Mouse (Mus musculus): ENCODE data around the gene Tdrd3. TPM values are rescaled to one million over a fixed set of nuclear protein-coding genes. Genes with fewer than 3 reads are reported as not detected.

Gene Tdrd3
- polyA plus RNA-seq, 1 experiment from 2014 or later: 53.8 TPM

DNA sequence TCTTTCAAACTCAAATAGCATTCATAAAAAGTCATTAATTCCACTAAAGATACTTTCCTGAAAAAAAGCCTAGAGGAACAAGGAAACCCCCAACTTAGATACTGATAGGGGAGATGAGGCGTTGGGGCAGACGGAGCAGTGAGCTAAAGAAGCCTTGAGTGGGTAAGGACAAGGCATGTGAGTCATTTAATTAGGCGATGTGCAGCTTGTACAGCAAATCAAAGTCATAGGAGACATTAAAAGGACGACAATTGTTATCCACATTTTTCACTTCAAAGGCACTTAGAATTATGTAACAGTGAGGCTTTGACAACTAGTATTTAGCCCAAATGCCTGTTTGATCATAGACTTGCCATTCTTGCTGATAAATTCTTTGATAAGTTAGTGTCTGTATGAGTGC lies 100.9 kb downstream of the Tdrd3 start:
- Histone ChIP-seq H3K9ac (replicated peaks; ENCODE audit: low read length) (no peak overlapping the region), H3K4me1 (ENCODE audit: control insufficient read depth, insufficient read depth, low read length) (no peaks in the 10 kb centered on the region), H3K4me2 (ENCODE audit: low read length) (no peak overlapping the region), H3K36me3 (ENCODE audit: control insufficient read depth, insufficient read depth, low read length) (0 out of 2 replicates have a peak, but pooled peaks cover 3% of the 10 kb centered on the region), H3K27me3 (ENCODE audit: control insufficient read depth, insufficient read depth, low read length) (no peaks in the 10 kb centered on the region), H3K27ac (replicated peaks; ENCODE audit: low read depth, low read length) (no peak overlapping the region), H3K4me3 (replicated peaks; ENCODE audit: low read depth, low read length) (no peak overlapping the region), H3K9me3 (ENCODE audit: control insufficient read depth, low read length) (no peaks in the 10 kb centered on the region)
- no peak for DNase-seq
- no peak for ATAC-seq (ENCODE audit: low FRiP score, low TSS enrichment)
- 86% methylated on average over 4 of the region's 4 CpGs for WGBS

DNA sequence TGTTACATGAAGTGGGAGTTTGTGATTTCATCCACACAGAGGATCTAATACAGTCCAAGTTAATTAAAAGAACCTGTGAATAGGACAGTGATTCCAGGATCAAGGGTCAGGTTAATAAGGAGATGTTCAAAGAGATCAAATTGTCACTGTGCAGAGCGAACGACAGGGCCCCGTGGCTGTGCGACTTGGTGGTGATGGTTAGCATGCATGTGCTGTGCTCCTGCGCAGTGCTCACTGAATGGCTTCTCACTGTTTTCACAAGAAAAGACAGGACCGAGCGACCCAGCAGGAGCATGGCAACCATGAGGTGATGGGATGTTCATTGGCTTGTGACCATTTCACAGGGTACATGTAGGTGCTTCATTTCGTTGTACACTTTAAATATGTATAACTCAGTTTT lies 115.4 kb downstream of the Tdrd3 start:
- H3K4me1 ChIP-seq (ENCODE audit: control insufficient read depth, insufficient read depth, low read length): no peaks in the 10 kb centered on the region
- no peak for ATAC-seq (ENCODE audit: low FRiP score, low TSS enrichment)

DNA sequence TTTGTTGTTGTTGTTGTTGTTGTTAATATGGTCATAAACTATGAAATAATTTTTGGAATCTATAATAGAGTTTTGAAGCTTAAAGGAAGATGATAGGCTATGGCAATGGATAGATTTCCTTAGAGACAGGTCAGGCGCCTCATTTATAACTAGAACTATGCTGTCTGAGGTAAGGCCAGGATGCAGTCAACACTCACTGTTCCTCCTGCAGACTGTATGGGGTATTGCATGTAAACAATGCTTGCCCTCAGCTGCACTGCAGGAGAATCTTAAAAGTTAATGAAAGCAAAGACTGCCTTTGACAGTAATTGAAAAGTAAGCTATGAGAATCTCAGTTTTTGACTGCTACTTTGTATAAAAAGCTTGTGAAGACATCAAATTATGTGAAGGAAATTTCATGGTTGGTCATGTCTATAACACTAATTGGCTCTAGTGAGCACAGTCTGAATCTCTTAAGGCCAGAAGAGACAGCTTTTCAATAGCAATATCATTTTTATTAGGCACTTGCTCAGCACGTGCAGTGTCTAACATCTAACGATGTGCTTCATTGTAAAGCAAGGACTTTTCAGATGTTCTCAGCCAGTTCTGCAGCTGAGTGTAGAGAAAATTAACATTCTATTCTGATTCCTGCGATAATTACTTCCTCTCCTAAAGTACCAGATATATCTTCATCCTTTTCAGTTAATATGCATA lies 120.8 kb downstream of the Tdrd3 start:
- Histone ChIP-seq H3K4me2 (ENCODE audit: low read length) (no peak overlapping the region), H3K4me1 (ENCODE audit: control insufficient read depth, insufficient read depth, low read length) (no peaks in the 10 kb centered on the region), H3K27me3 (ENCODE audit: control insufficient read depth, insufficient read depth, low read length) (no peaks in the 10 kb centered on the region), H3K27ac (replicated peaks; ENCODE audit: low read depth, low read length) (no peak overlapping the region), H3K9ac (replicated peaks; ENCODE audit: low read length) (no peak overlapping the region), H3K36me3 (ENCODE audit: control insufficient read depth, insufficient read depth, low read length) (0 out of 2 replicates have a peak, but pooled peaks cover 6% of the 10 kb centered on the region), H3K9me3 (ENCODE audit: control insufficient read depth, low read length) (no peaks in the 10 kb centered on the region), H3K4me3 (replicated peaks; ENCODE audit: low read depth, low read length) (no peak overlapping the region)
- 69% methylated on average over 4 of the region's 4 CpGs for WGBS
- DNase-seq (peak; percentile 5), ATAC-seq (ENCODE audit: low FRiP score, low TSS enrichment) (peak; percentile 53; the same call in 1 of the 2 replicates)

More for the DNA sequence above, 115.4 kb downstream of the Tdrd3 start:
- Histone ChIP-seq H3K36me3 (ENCODE audit: control insufficient read depth, insufficient read depth, low read length) (no peaks in the 10 kb centered on the region), H3K27me3 (ENCODE audit: control insufficient read depth, insufficient read depth, low read length) (no peaks in the 10 kb centered on the region), H3K9me3 (ENCODE audit: control insufficient read depth, low read length) (no peaks in the 10 kb centered on the region), H3K27ac (replicated peaks; ENCODE audit: low read depth, low read length) (no peak overlapping the region), H3K4me3 (replicated peaks; ENCODE audit: low read depth, low read length) (no peak overlapping the region), H3K4me2 (ENCODE audit: low read length) (no peak overlapping the region), H3K9ac (replicated peaks; ENCODE audit: low read length) (no peak overlapping the region)
- DNase-seq: no peak
- 89% methylated on average over 8 of the region's 8 CpGs for WGBS

DNA sequence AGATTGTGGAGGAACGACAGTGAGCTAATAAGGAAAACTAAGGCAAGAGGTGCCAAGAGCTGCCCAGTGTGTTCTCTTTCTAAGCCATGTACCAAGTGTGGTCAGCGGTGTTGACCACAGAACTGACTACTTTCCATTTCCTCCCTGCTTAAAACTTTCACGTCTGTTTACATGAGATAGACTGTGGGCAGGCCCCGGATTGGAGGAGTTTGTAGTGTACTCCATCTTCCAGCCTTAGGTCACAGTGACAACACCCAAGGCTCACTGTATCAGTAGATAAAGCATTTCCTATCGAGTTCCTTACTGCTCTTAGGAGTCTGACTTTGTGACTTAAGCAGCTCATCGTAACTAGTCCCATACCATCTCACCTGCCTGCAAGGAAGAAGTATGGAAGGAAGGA lies 133.5 kb downstream of the Tdrd3 start:
- DNase-seq (no peak), ATAC-seq (ENCODE audit: low FRiP score, low TSS enrichment) (no peak)
- Histone ChIP-seq H3K9me3 (ENCODE audit: control insufficient read depth, low read length) (no peaks in the 10 kb centered on the region), H3K27me3 (ENCODE audit: control insufficient read depth, insufficient read depth, low read length) (no peaks in the 10 kb centered on the region), H3K4me1 (ENCODE audit: control insufficient read depth, insufficient read depth, low read length) (no peaks in the 10 kb centered on the region), H3K27ac (replicated peaks; ENCODE audit: low read depth, low read length) (no peak overlapping the region), H3K4me2 (ENCODE audit: low read length) (no peak overlapping the region), H3K36me3 (ENCODE audit: control insufficient read depth, insufficient read depth, low read length) (peaks cover 9% of the 10 kb centered on the region; the same call in 1 of the 2 replicates), H3K9ac (replicated peaks; ENCODE audit: low read length) (no peak overlapping the region), H3K4me3 (replicated peaks; ENCODE audit: low read depth, low read length) (no peak overlapping the region)
- 94% methylated on average over 6 of the region's 6 CpGs for WGBS

DNA sequence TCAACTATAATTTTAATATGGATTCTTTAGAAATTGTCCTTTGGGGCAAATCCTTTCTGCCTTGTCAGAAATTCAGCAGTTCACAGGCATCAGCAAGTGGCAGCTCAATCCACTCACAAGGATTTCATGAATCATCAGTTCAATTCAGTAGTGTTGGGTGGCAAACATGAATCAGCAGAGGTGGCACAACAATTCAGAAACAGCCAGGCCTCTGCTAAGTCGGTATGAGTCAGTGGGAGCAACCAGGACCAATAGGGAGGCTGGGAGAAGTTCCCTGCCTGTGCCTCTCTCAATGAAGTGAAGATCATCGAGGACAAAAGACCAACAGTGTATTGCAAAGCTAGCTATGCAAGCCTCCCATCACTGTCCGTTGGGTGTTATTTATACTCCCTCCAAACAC lies 135.8 kb downstream of the Tdrd3 start:
- Histone ChIP-seq H3K9me3 (ENCODE audit: control insufficient read depth, low read length) (no peaks in the 10 kb centered on the region), H3K27me3 (ENCODE audit: control insufficient read depth, insufficient read depth, low read length) (no peaks in the 10 kb centered on the region), H3K4me3 (replicated peaks; ENCODE audit: low read depth, low read length) (no peak overlapping the region), H3K36me3 (ENCODE audit: control insufficient read depth, insufficient read depth, low read length) (no peaks in the 10 kb centered on the region), H3K9ac (replicated peaks; ENCODE audit: low read length) (no peak overlapping the region), H3K4me1 (ENCODE audit: control insufficient read depth, insufficient read depth, low read length) (no peaks in the 10 kb centered on the region), H3K27ac (replicated peaks; ENCODE audit: low read depth, low read length) (no peak overlapping the region), H3K4me2 (ENCODE audit: low read length) (no peak overlapping the region)
- DNase-seq (no peak), ATAC-seq (ENCODE audit: low FRiP score, low TSS enrichment) (no peak)
- 75% methylated on average over 3 of the region's 3 CpGs for WGBS

DNA sequence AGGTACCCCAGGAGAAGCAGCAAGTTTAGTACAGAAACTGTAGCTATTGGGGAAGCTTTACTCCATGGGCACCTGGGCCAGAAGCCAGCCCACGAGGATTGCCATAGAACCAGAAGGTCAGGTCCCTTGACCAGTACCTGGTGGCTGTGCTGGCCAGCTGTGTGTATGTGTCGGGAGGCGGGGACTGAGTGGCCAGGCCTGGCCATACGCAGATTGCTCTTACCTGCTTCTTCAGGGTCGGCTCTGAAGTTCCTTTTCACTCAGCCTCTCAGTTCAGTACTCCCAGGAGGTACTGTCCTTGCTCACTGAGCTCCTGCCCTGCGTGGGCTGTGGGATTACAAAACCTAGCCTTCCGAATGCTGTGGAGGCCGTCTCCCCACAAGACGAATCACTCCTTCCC lies 147.4 kb downstream of the Tdrd3 start:
- Histone ChIP-seq H3K9me3 (ENCODE audit: control insufficient read depth, low read length) (no peaks in the 10 kb centered on the region), H3K4me2 (ENCODE audit: low read length) (no peak overlapping the region), H3K27ac (replicated peaks; ENCODE audit: low read depth, low read length) (no peak overlapping the region), H3K4me1 (ENCODE audit: control insufficient read depth, insufficient read depth, low read length) (peaks cover 17% of the 10 kb centered on the region), H3K27me3 (ENCODE audit: control insufficient read depth, insufficient read depth, low read length) (no peaks in the 10 kb centered on the region), H3K4me3 (replicated peaks; ENCODE audit: low read depth, low read length) (no peak overlapping the region), H3K36me3 (ENCODE audit: control insufficient read depth, insufficient read depth, low read length) (no peaks in the 10 kb centered on the region), H3K9ac (replicated peaks; ENCODE audit: low read length) (no peak overlapping the region)
- ATAC-seq (ENCODE audit: low FRiP score, low TSS enrichment) (no peak), DNase-seq (no peak)
- WGBS: 85% methylated on average over 9 of the region's 9 CpGs

DNA sequence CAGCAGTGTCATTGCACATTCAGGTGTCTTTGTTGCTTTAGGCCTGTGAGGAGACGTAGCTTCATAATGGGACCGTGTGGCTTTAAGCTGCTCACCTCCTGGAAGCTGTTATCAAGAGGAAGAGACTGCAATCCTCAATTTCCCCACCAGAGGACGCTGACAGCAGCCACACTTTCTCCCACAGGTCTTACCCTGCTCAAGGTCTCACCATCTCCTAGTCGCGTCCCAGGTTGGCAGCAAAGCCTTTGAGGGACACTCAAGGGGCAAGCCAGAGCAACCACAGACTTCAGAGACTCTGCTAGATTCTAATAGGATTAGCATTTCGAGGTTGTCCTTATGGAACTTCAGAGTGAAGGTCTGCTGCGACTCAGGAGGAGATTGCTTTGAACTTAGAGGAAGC lies 149.8 kb downstream of the Tdrd3 start:
- H3K4me2 ChIP-seq (ENCODE audit: low read length): no peak overlapping the region
- no peak overlapping the region for H3K9ac ChIP-seq (replicated peaks; ENCODE audit: low read length)
- no peaks in the 10 kb centered on the region for H3K36me3 ChIP-seq (ENCODE audit: control insufficient read depth, insufficient read depth, low read length)
- H3K9me3 ChIP-seq (ENCODE audit: control insufficient read depth, low read length): no peaks in the 10 kb centered on the region
- H3K27me3 ChIP-seq (ENCODE audit: control insufficient read depth, insufficient read depth, low read length): no peaks in the 10 kb centered on the region
- H3K4me3 ChIP-seq (replicated peaks; ENCODE audit: low read depth, low read length): no peak overlapping the region
- H3K27ac ChIP-seq (replicated peaks; ENCODE audit: low read depth, low read length): no peak overlapping the region
- 17% methylated on average over 7 of the region's 7 CpGs for WGBS
- ATAC-seq (ENCODE audit: low FRiP score, low TSS enrichment): no peak
- peak; percentile 55 for DNase-seq
- peaks cover 20% of the 10 kb centered on the region for H3K4me1 ChIP-seq (ENCODE audit: control insufficient read depth, insufficient read depth, low read length)

DNA sequence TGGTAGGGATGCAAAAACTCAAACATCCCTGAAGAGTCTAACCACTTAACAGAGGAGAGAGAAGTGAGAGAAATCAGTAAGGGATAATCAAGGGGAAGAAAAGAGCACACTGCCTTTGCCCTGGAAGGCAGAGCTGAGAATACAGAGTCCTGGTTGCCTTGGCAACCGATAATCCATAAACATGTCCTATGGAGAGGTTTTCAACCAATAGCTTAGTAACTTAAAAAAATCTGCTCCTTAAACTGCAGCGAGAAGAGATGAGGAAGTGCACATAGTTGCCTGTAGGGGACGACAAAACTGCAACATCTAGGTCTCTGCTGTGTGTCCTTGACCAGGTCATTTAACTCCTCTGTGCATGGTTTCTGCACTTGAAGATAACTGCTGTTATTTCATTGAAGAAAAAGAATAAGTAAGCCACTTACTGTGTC lies 150.6 kb downstream of the Tdrd3 start:
- H3K9ac ChIP-seq (replicated peaks; ENCODE audit: low read length): no peak overlapping the region
- H3K27me3 ChIP-seq (ENCODE audit: control insufficient read depth, insufficient read depth, low read length): no peaks in the 10 kb centered on the region
- no peak overlapping the region for H3K27ac ChIP-seq (replicated peaks; ENCODE audit: low read depth, low read length)
- WGBS: 18% methylated on average over 3 of the region's 3 CpGs
- no peak overlapping the region for H3K4me2 ChIP-seq (ENCODE audit: low read length)
- DNase-seq (peak; percentile 75), ATAC-seq (ENCODE audit: low FRiP score, low TSS enrichment) (peak; percentile 56)
- no peaks in the 10 kb centered on the region for H3K9me3 ChIP-seq (ENCODE audit: control insufficient read depth, low read length)
- no peak overlapping the region for H3K4me3 ChIP-seq (replicated peaks; ENCODE audit: low read depth, low read length)
- H3K36me3 ChIP-seq (ENCODE audit: control insufficient read depth, insufficient read depth, low read length): no peaks in the 10 kb centered on the region
- peaks cover 20% of the 10 kb centered on the region for H3K4me1 ChIP-seq (ENCODE audit: control insufficient read depth, insufficient read depth, low read length)

Measured in midbrain, embryonic 14.5 days (tissue).